Mouse (Mus musculus) spleen, adult 2 months (tissue): ENCODE results near the gene Gm4881. TPM values are rescaled to one million over a fixed set of nuclear protein-coding genes. Genes with fewer than 3 reads are reported as not detected.

Experiments used
- DNase-seq, 2 experiments: peaks; one replicate each; pipeline versions ENCODE4 v3.0.0 to v3.0.0-alpha.2; 2012 to 2021; ENCODE audit warnings: low spot score in 2 of 2, low read depth in 1 of 2
- H3K27ac ChIP-seq: fragments of 200-500 bp; 2 replicates; pipeline ENCODE4 v1.5.1; 2012; ENCODE audit warnings: low read length, inconsistent platforms; ENCODE audit not compliant: insufficient read depth
- H3K27me3 ChIP-seq: fragments of 200-500 bp; 2 replicates; pipeline ENCODE4 v1.6.1; 2012; ENCODE audit warnings: mild to moderate bottlenecking, moderate library complexity, low read length, inconsistent platforms; ENCODE audit not compliant: control insufficient read depth, insufficient read depth
- H3K36me3 ChIP-seq: fragments of 200-500 bp; 2 replicates; pipeline ENCODE4 v1.6.1; 2012; ENCODE audit warnings: mild to moderate bottlenecking, low read length, inconsistent platforms; ENCODE audit not compliant: control insufficient read depth, insufficient read depth
- H3K4me1 ChIP-seq: fragments of 200-500 bp; 2 replicates; pipeline ENCODE4 v1.6.1; 2011; ENCODE audit warnings: inconsistent platforms; ENCODE audit not compliant: control insufficient read depth, insufficient read depth, insufficient read length
- H3K4me3 ChIP-seq: fragments of 200-500 bp; 2 replicates; pipeline ENCODE4 v1.5.1; 2011; ENCODE audit warnings: mild to moderate bottlenecking, inconsistent platforms; ENCODE audit not compliant: insufficient read depth, insufficient read length; ENCODE audit errors: extremely low read depth
- CTCF ChIP-seq: fragments of 200-500 bp; IDR thresholded peaks from 2 replicates; pipeline ENCODE4 v1.5.1; 2011; ENCODE audit warnings: mild to moderate bottlenecking, inconsistent platforms; ENCODE audit not compliant: insufficient read depth, insufficient read length, insufficient replicate concordance; ENCODE audit errors: extremely low read depth
- POLR2A ChIP-seq: fragments of 200-500 bp; IDR thresholded peaks from 2 replicates; pipeline ENCODE4 v1.6.1; 2011; ENCODE audit warnings: low read depth, low read length, inconsistent platforms
- WGBS: fragments of 180-500 bp; shearing (Covaris S2); methylation state at CpG from one replicate; pipeline ENCODE4 v1.1.7; 2018; 5-methylcytosine and 5-hydroxymethylcytosine counted together
- polyA plus RNA-seq: library from polyadenylated mRNA; depleted of rRNA; stranded (reverse); fragments of >200 nt; gene quantifications from 2 replicates; pipeline ENCODE4 v1.2.3, GENCODE M21; 2012

Gene Gm4881
- polyA plus RNA-seq, 1 experiment, result not detected

DNA sequence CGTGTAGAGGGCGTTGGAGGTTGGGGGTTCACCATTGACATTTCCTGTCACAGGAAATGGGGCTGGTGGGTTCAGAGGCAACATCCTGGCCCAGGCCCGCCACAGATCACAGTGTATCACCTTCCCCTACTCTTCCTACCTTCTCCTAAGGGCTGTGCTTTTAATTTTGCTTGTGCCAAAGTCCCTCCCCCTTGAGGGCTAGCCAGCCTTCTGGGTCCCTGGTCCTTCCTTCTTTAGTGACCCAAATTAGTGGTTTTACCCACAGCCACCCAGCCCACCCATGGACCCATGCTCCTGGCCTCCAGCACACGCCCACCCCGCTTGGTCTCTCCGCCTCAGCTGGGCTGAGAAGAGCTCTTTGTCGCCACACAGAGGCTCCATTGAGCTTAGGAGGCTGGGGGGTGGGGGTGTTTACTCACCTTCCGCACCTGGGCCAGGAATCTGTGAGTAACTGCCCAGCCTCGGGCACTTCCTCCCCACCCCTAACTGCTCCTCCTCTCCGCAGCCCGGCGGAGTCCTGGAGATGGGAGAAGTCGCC lies 37.0 kb downstream of the Gm4881 start:
- H3K27ac ChIP-seq, result peak overlapping the region; percentile 94
- peak overlapping the region; percentile 48 for H3K4me3 ChIP-seq
- TF ChIP-seq CTCF (peak; percentile 22; the same call in 1 of the 2 replicates), POLR2A (no peak)
- DNase-seq, result peak in 1 of 2 experiments; percentile 75
- H3K36me3 ChIP-seq, result peaks cover 30% of the 10 kb centered on the region
- 21% methylated on average over 13 of the region's 13 CpGs for WGBS
- H3K27me3 ChIP-seq, result no peaks in the 10 kb centered on the region
- H3K4me1 ChIP-seq, result peaks cover 12% of the 10 kb centered on the region; the same call in 1 of the 2 replicates

GRCm38 (mm10) chr7:24906551-24906950 lies 37.7 kb downstream of the Gm4881 start:
- WGBS, result 4% methylated on average over 6 of the region's 6 CpGs
- no peak for TF ChIP-seq CTCF
- no peak for TF ChIP-seq POLR2A

GRCm38 (mm10) chr7:24904936-24905335 lies 39.4 kb downstream of the Gm4881 start:
- DNase-seq, result peak in 1 of 2 experiments; percentile 75
- TF ChIP-seq POLR2A (no peak), CTCF (peak; percentile 59; the same call in 1 of the 2 replicates)
- Histone ChIP-seq H3K27ac (peak overlapping the region; percentile 90), H3K4me1 (peaks cover 12% of the 10 kb centered on the region; the same call in 1 of the 2 replicates), H3K36me3 (peaks cover 21% of the 10 kb centered on the region), H3K4me3 (peak overlapping the region; percentile 80), H3K27me3 (no peaks in the 10 kb centered on the region)
- WGBS, result 12% methylated on average over 3 of the region's 3 CpGs

More at GRCm38 (mm10) chr7:24906551-24906950, 37.7 kb downstream of the Gm4881 start:
- Histone ChIP-seq H3K4me1 (peaks cover 12% of the 10 kb centered on the region; the same call in 1 of the 2 replicates), H3K27ac (peak overlapping the region; percentile 94), H3K27me3 (no peaks in the 10 kb centered on the region), H3K36me3 (peaks cover 22% of the 10 kb centered on the region), H3K4me3 (peak overlapping the region; percentile 52)
- no peak for DNase-seq

- Histone ChIP-seq H3K27ac (peak overlapping the region; percentile 99), H3K36me3 (peaks cover 27% of the 10 kb centered on the region), H3K4me1 (peaks cover 12% of the 10 kb centered on the region; the same call in 1 of the 2 replicates), H3K27me3 (no peaks in the 10 kb centered on the region), H3K4me3 (peak overlapping the region; percentile 80)
- TF ChIP-seq POLR2A (peak; percentile 84), CTCF (0 out of 2 replicates have a peak, but pooled peaks have one; percentile 3)
- peak; percentile 97 to 98 for DNase-seq
- WGBS, result under 1% methylated on average over 29 of the region's 30 CpGs
These were observed 40.2 kb downstream of the Gm4881 start for GRCm38 (mm10) chr7:24904070-24904483.

GRCm38 (mm10) chr7:24903444-24903825 lies 40.9 kb downstream of the Gm4881 start:
- Histone ChIP-seq H3K36me3 (peaks cover 25% of the 10 kb centered on the region), H3K4me1 (peaks cover 12% of the 10 kb centered on the region; the same call in 1 of the 2 replicates), H3K27ac (peak overlapping the region; percentile 99), H3K4me3 (peak overlapping the region; percentile 71), H3K27me3 (no peaks in the 10 kb centered on the region)
- WGBS, result under 1% methylated on average over 10 of the region's 10 CpGs
- no peak for DNase-seq
- TF ChIP-seq POLR2A (no peak), CTCF (no peak)

GRCm38 (mm10) chr7:24902630-24903443 lies 41.5 kb downstream of the Gm4881 start, which contains the start of gene Arhgef1:
TSS of gene Arhgef1 (plus strand) at chr7:24902912.
- WGBS, result 2% methylated on average over 59 of the region's 68 CpGs
- DNase-seq, result peak in 1 of 2 experiments; percentile 83
- H3K4me1 ChIP-seq, result peaks cover 12% of the 10 kb centered on the region; the same call in 1 of the 2 replicates

DNA sequence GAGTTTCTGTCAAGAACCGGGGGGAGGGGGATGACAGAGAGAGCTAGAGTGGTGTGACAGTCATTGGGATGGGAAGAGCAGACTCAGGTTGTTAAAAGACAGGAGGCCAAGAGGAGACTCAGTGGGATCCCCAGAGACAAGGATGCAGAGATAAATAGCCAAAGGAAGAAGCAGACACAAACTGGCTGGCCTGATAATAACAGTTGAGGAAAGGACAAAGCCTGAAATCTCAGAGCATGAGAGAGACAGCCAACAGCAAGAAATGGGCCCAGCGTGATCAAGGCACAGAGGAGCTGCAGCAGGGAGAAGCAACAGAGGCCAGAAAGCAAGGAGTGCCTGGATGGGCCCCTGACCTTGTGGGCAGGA lies 42.0 kb downstream of the Gm4881 start:
- 9% methylated on average over 2 of the region's 2 CpGs for WGBS
- TF ChIP-seq POLR2A, result no peak
- no peak for TF ChIP-seq CTCF
- peak overlapping the region; percentile 71 for H3K4me3 ChIP-seq
- H3K36me3 ChIP-seq, result peaks cover 19% of the 10 kb centered on the region
- H3K4me1 ChIP-seq, result peaks cover 12% of the 10 kb centered on the region; the same call in 1 of the 2 replicates
- DNase-seq, result no peak
- peak overlapping the region; percentile 96 for H3K27ac ChIP-seq
- no peaks in the 10 kb centered on the region for H3K27me3 ChIP-seq

More at GRCm38 (mm10) chr7:24902630-24903443, 41.5 kb downstream of the Gm4881 start, which contains the start of gene Arhgef1:
- H3K27me3 ChIP-seq, result no peaks in the 10 kb centered on the region
- H3K27ac ChIP-seq, result peak within 1 kb of the TSS; percentile 99
- TF ChIP-seq POLR2A, result peak; percentile 53
- TF ChIP-seq CTCF, result no peak
- peak within 1 kb of the TSS; percentile 71 for H3K4me3 ChIP-seq
- peaks cover 22% of the 10 kb centered on the region for H3K36me3 ChIP-seq
